Mouse (Mus musculus): ENCODE data around the gene Tm9sf2.

Gene Tm9sf2

GRCm38 (mm10) chr14:122176263-122176798 lies 69.5 kb downstream of the Tm9sf2 start:
- DNase-seq (ENCODE audit: low spot score in 2 of 2), result no peak

DNA sequence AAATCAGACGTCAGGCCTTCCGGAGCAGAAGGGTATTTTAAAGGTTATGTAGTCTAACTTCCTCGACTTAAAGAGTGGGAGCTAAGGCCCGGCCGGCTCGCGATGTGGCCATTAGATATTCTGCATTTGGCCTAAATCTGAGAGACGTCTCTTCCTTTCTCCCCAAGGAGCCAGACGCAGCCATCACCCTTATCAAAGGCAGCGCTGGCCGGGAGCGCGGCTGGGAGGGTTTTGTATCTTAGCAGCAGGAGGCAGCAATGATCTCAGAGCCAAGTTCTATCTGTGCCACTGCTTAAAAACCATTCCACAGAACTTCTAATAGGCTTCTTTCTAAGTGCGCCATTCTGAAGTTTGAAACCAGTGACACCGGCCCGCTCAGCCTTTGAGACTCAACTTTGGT lies 72.4 kb downstream of the Tm9sf2 start:
- no peak for DNase-seq (ENCODE audit: low spot score in 2 of 2)

DNA sequence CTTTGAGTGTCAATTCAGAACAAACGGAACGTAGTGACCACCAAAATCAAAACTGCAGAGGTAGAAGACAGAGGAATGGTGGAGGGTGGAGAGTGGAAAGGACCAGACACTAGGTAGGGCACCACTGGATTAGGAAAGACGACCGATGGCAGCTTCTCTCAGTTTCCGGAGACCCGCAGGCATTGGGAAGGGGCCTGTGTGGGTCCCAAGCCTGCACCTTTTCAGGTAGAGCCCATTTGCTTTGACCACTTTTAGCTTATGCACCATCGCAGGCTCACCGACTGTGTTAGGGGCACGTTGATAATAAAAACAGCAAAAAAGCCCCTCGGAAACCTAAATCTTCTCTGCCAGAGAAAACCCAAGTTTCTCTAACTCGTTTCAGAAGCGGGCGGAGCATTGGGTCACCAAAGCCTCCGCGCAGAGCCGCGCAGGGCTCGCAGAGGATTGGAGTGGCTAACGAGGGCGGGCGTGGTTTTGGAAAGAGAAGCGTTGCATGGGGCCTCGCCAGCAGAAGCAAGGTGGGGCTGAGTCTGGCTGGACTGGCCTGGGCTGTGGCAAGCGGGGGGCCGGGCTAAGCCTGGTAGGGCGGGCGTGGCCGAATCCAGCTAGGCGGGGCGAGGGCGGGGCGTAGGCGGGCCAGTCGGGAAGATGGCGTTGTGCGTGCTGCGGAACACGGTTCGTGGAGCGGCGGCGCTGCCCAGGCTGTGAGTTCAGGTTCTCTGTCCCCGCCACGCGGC lies 74.4 kb downstream of the Tm9sf2 start, which contains the start of gene Clybl:
Gene Clybl (plus strand): TSS at position 627 of the 737 bp plus-strand sequence.
- DNase-seq (ENCODE audit: low spot score in 2 of 2), result peak; percentile 96 to 98

- no peak for DNase-seq (ENCODE audit: low spot score in 2 of 2)
Observed at GRCm38 (mm10) chr14:122181815-122182157, 74.9 kb downstream of the Tm9sf2 start.

- no peak for DNase-seq (ENCODE audit: low spot score in 2 of 2)
Observed at GRCm38 (mm10) chr14:122182220-122182619, 75.4 kb downstream of the Tm9sf2 start.

GRCm38 (mm10) chr14:122183974-122184373 lies 77.1 kb downstream of the Tm9sf2 start:
- DNase-seq (ENCODE audit: low spot score in 2 of 2), result peak; percentile 28 to 32

GRCm38 (mm10) chr14:122188250-122188649 lies 81.4 kb downstream of the Tm9sf2 start:
- no peak for DNase-seq (ENCODE audit: low spot score in 2 of 2)

DNA sequence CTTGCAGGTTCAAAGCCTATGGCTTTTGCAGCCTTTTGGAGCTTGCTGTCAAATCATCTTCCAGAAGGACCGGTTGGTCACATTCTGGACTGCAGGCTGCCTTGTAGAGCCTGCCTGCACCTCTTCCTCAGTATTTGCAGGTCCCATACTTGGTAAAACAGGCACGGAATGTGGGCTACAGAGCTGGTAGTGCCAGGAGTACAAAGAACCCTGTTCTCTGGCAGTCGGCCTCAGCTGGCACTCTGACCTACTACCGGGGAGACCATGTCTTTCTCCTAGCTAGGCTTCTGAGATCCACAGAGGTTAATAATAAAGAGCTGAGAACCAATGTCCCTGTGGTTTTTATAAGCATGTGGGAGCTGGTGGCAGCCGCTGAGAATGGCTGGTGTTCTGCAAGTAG lies 83.1 kb downstream of the Tm9sf2 start:
- no peak for DNase-seq (ENCODE audit: low spot score in 2 of 2)

GRCm38 (mm10) chr14:122190527-122190926 lies 83.7 kb downstream of the Tm9sf2 start:
- DNase-seq (ENCODE audit: low spot score in 2 of 2), result no peak

DNA sequence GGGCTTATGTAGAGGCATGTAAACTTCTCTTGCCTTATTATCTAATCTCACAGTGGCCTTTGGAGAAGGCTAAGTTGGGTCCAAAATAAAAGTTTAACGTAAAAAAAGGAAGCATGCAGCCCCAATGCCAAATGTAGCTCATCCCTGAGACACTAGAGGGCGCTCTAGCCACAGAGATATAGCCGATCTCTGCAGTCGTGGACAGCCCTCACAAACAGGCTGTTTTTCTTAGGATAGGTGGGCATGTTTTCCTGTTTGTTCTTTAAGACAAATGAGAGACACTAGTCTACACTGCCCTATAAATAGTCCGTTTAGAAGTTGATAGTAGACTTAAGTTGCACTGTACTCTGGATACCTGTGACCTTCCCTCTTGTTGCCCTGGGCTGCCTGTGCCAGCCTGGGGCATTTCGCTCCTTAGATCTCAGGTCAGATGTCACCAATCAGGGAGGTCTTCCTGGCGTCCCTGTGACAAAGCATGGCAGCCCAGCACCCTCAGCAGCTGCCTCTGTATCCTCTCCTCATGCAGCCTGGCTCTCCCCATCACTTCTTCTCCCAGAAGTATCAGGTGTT lies 84.2 kb downstream of the Tm9sf2 start:
- peak; percentile 48 to 77 for DNase-seq (ENCODE audit: low spot score in 2 of 2)

DNA sequence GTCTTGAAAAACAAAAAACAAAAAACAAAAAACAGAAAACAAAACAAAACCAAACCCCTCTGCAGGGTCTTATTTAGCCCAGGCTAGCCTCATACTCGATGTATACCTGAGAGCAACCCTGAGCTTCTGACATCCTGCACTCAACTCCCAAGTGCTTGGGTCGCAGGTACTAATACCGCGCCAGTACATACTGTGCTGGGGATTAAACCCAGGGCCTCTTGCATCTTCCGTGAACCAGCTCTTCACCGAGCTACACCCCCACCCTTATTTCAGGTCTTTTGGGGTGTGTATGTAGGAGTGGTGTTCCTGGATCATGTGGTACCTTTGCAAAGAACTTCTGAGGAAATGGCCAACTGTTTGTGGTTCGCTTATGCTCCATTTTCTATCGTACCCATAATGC lies 87.8 kb downstream of the Tm9sf2 start:
- no peak for DNase-seq (ENCODE audit: low spot score in 2 of 2)

GRCm38 (mm10) chr14:122196851-122197250 lies 90.0 kb downstream of the Tm9sf2 start:
- DNase-seq (ENCODE audit: low spot score in 2 of 2), result no peak

GRCm38 (mm10) chr14:122200247-122200885 lies 93.5 kb downstream of the Tm9sf2 start:
- no peak for DNase-seq (ENCODE audit: low spot score in 2 of 2)

DNA sequence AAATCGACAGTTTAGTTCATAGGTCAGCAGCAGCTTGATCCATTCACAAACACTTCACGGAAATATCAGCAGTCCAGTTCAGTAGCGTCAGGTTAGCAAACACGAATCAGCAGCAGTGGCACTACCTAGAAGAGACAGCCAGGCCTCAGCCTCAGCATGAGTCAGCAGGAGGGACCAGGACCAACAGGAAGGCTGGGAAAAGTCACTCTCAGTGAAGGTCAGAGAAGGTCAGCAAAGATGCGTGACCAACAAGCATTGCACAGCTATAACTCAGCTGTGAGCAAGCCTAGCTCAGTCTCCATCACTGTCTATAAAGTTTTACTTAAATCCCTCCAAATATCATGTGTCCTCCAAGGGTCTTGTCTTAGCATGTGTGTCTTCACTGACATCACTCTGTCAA lies 102.3 kb downstream of the Tm9sf2 start:
- DNase-seq (ENCODE audit: low spot score in 2 of 2), result no peak
